Mouse (Mus musculus) liver, embryonic 14 days (tissue): ENCODE measurements around the gene Olfr24. TPM values are rescaled to one million over a fixed set of nuclear protein-coding genes. Genes with fewer than 3 reads are reported as not detected.

Experiments
- polyA plus RNA-seq: library from polyadenylated mRNA; depleted of rRNA; stranded (reverse); fragments of >200 nt; gene quantifications from 2 replicates; pipeline ENCODE4 v1.2.3, GENCODE M21; 2012; rRNA removed

The Olfr24 gene
- not detected in 2 replicates for polyA plus RNA-seq

GRCm38 (mm10) chr9:18763896-18764295 is at the start of gene Olfr24:
Gene Olfr24, minus strand, starts transcription at chr9:18763996.

Other genes with a start within 250 kb of the Olfr24 start
- gene Muc16, start 89.5 kb downstream of the Olfr24 start, polyA plus RNA-seq = 0.27 and 0.52 TPM in 2 replicates
- gene Olfr828, start 55.5 kb upstream of the Olfr24 start, polyA plus RNA-seq = not detected in 2 replicates
- not detected in 2 replicates for gene Olfr829, start 90.9 kb upstream of the Olfr24 start, polyA plus RNA-seq
- gene Olfr830, start 110.7 kb upstream of the Olfr24 start, polyA plus RNA-seq = not detected in 2 replicates
- not detected in 2 replicates for gene Olfr832, start 173.1 kb upstream of the Olfr24 start, polyA plus RNA-seq
- gene Olfr834, start 224.0 kb upstream of the Olfr24 start, polyA plus RNA-seq = not detected in 2 replicates